Mouse (Mus musculus) myocyte (in vitro differentiated cells): Measurements from ENCODE around the gene Tmem143. TPM values are rescaled to one million over a fixed set of nuclear protein-coding genes. Genes with fewer than 3 reads are reported as not detected.

ENCODE experiments used
- H3K27me3 ChIP-seq: one replicate; pipeline ENCODE4 v1.6.1; 2011; ENCODE audit not compliant: control insufficient read depth, insufficient read depth, insufficient read length
- H3K36me3 ChIP-seq: one replicate; pipeline ENCODE4 v1.6.1; 2011; ENCODE audit not compliant: control insufficient read depth, insufficient read depth
- H3K4me2 ChIP-seq: one replicate; pipeline ENCODE4 v1.6.1; 2011; ENCODE audit warnings: low read depth, control low read depth
- H3K4me3 ChIP-seq: one replicate; pipeline ENCODE4 v1.5.1; 2011; ENCODE audit warnings: mild to moderate bottlenecking, control low read depth, moderate library complexity
- H3K79me2 ChIP-seq: one replicate; pipeline ENCODE4 v1.6.1; 2011; ENCODE audit not compliant: control insufficient read depth, insufficient read depth
- H3ac ChIP-seq: one replicate; pipeline ENCODE4 v1.6.1; 2011; ENCODE audit not compliant: control insufficient read depth, insufficient read length
- CEBPB ChIP-seq: IDR thresholded peaks from 2 replicates; pipeline ENCODE4 v1.6.1; 2011; ENCODE audit warnings: mild to moderate bottlenecking, moderate library complexity; ENCODE audit not compliant: poor library complexity, insufficient read depth, severe bottlenecking
- E2F4 ChIP-seq: IDR thresholded peaks from one replicate; pipeline ENCODE4 v1.6.1; 2011; ENCODE audit warnings: mild to moderate bottlenecking, control low read depth, moderate library complexity; ENCODE audit not compliant: insufficient read depth
- MAX ChIP-seq: IDR thresholded peaks from one replicate; pipeline ENCODE4 v1.6.1; 2011; ENCODE audit warnings: low read depth, mild to moderate bottlenecking, control low read depth
- MYOD1 ChIP-seq, 3 experiments: IDR thresholded peaks; one replicate each; pipeline ENCODE4 v1.6.1; 2011; ENCODE audit warnings: control low read depth in 2 of 3, low read depth in 2 of 3, mild to moderate bottlenecking in 2 of 3, moderate library complexity in 1 of 3; ENCODE audit not compliant: insufficient read length in 2 of 3, control insufficient read depth in 1 of 3
- MYOG ChIP-seq, 3 experiments: IDR thresholded peaks; one replicate each; pipeline ENCODE4 v1.6.1; 2011; ENCODE audit warnings: control low read depth in 2 of 3, low read depth in 2 of 3, mild to moderate bottlenecking in 2 of 3; ENCODE audit not compliant: insufficient read length in 2 of 3, control insufficient read depth in 1 of 3, insufficient read depth in 1 of 3
- POLR2A ChIP-seq: IDR thresholded peaks from one replicate; pipeline ENCODE4 v1.6.1; 2011; ENCODE audit warnings: low read depth, mild to moderate bottlenecking, control low read depth, moderate library complexity; ENCODE audit not compliant: insufficient read length
- POLR2AphosphoS2 ChIP-seq: IDR thresholded peaks from one replicate; pipeline ENCODE4 v1.6.1; 2011; ENCODE audit warnings: low read depth, control low read depth; ENCODE audit not compliant: insufficient read length
- REST ChIP-seq: IDR thresholded peaks from one replicate; pipeline ENCODE4 v1.6.1; 2011; ENCODE audit warnings: mild to moderate bottlenecking, control low read depth, moderate library complexity; ENCODE audit not compliant: insufficient read depth, insufficient read length
- SRF ChIP-seq: IDR thresholded peaks from one replicate; pipeline ENCODE4 v1.6.1; 2011; ENCODE audit warnings: low read depth; ENCODE audit not compliant: control insufficient read depth, insufficient read length
- TCF12 ChIP-seq: IDR thresholded peaks from one replicate; pipeline ENCODE4 v1.6.1; 2011; ENCODE audit warnings: mild to moderate bottlenecking, control low read depth; ENCODE audit not compliant: poor library complexity, insufficient read depth, severe bottlenecking
- TCF3 ChIP-seq: IDR thresholded peaks from one replicate; pipeline ENCODE4 v1.6.1; 2011; ENCODE audit warnings: low read depth, control low read depth; ENCODE audit not compliant: insufficient read length
- USF1 ChIP-seq: IDR thresholded peaks from one replicate; pipeline ENCODE4 v1.6.1; 2011; ENCODE audit warnings: low read depth, mild to moderate bottlenecking, control low read depth, moderate library complexity
- polyA plus RNA-seq: library from polyadenylated mRNA; unstranded; fragments of >200 nt; fragmentation: generic; extraction: Trizol; gene quantifications from one replicate; pipeline ENCODE4 v1.2.1, GENCODE M21; 2012; ENCODE audit warnings: missing spikeins

Gene Tmem143
- polyA plus RNA-seq, 1 experiment = 26.9 TPM

- H3K79me2 ChIP-seq = no peaks in the 10 kb centered on the region
- H3ac ChIP-seq = peak overlapping the region; percentile 78
- no peaks in the 10 kb centered on the region for H3K36me3 ChIP-seq
- peaks cover 11% of the 10 kb centered on the region for H3K27me3 ChIP-seq
- peak overlapping the region; percentile 45 for H3K4me3 ChIP-seq
- peak overlapping the region; percentile 72 for H3K4me2 ChIP-seq
- TF ChIP-seq POLR2AphosphoS2 (peak; percentile 87), USF1 (no peak), MYOG (IDR thresholded peaks at IDR 0.05; ENCODE audit: control insufficient read depth in 1 of 3, insufficient read depth in 1 of 3, insufficient read length in 2 of 3, low read depth in 2 of 3) (peak in 2 of 3 experiments; percentile 5 to 7), E2F4 (no peak), REST (no peak), MYOD1 (IDR thresholded peaks at IDR 0.05; ENCODE audit: control insufficient read depth in 1 of 3, insufficient read length in 2 of 3, low read depth in 2 of 3) (peak in 1 of 3 experiments; percentile 51), POLR2A (peak; percentile 97), SRF (no peak)
Measured at GRCm38 (mm10) chr7:45865925-45866910, 30.5 kb upstream of the Tmem143 start.

- Histone ChIP-seq H3K4me3 (peak overlapping the region; percentile 45), H3K36me3 (no peaks in the 10 kb centered on the region), H3K79me2 (peaks cover under 1% of the 10 kb centered on the region), H3ac (no peak overlapping the region), H3K27me3 (peaks cover 11% of the 10 kb centered on the region), H3K4me2 (no peak overlapping the region)
- TF ChIP-seq CEBPB (no peak), E2F4 (no peak), POLR2AphosphoS2 (peak; percentile 39)
Measured at GRCm38 (mm10) chr7:45867871-45868270, 28.9 kb upstream of the Tmem143 start.

DNA sequence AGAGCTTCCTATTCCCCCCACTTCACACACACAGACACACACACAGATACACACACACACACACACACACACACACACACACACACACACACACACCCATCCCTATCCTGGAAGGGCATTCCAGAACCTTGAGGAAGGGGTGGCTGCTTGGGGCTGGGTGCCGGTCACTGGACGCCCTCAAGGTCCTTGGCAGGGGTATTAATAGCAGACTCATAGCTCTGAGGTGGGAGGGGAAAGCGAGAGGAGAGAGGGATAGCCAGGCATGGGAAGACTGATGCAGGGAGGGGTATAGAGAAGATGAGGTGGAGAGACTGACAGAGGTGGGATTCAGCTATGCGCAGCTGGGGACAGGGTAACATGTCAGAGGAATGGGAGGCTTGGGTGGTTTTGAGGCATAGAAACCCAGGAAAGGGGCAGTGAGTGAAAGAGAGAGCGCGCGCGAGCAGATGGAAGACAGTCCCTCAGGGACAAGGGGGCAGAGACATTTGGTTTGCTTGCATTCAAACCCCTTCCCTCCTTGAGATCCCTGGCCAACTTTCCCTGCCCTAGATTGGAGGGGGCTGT lies 27.6 kb upstream of the Tmem143 start:
- no peak for TF ChIP-seq TCF12
- TF ChIP-seq REST = no peak
- TF ChIP-seq POLR2A = no peak
- no peak for TF ChIP-seq MYOG (IDR thresholded peaks at IDR 0.05; ENCODE audit: control insufficient read depth in 1 of 3, insufficient read depth in 1 of 3, insufficient read length in 2 of 3, low read depth in 2 of 3)
- no peak for TF ChIP-seq POLR2AphosphoS2
- TF ChIP-seq CEBPB = no peak
- TF ChIP-seq TCF3 = no peak
- TF ChIP-seq MYOD1 (IDR thresholded peaks at IDR 0.05; ENCODE audit: control insufficient read depth in 1 of 3, insufficient read length in 2 of 3, low read depth in 2 of 3) = no peak
- no peak for TF ChIP-seq E2F4
- TF ChIP-seq MAX = no peak
- TF ChIP-seq USF1 = no peak
- TF ChIP-seq SRF = no peak
- Histone ChIP-seq H3ac (no peak overlapping the region), H3K4me3 (no peak overlapping the region), H3K4me2 (no peak overlapping the region), H3K79me2 (peaks cover 14% of the 10 kb centered on the region), H3K36me3 (no peaks in the 10 kb centered on the region), H3K27me3 (peaks cover 11% of the 10 kb centered on the region)

GRCm38 (mm10) chr7:45869787-45870186 lies 27.0 kb upstream of the Tmem143 start:
- Histone ChIP-seq H3K4me3 (no peak overlapping the region), H3ac (no peak overlapping the region)
- TF ChIP-seq POLR2A (no peak), POLR2AphosphoS2 (peak; percentile 38)

DNA sequence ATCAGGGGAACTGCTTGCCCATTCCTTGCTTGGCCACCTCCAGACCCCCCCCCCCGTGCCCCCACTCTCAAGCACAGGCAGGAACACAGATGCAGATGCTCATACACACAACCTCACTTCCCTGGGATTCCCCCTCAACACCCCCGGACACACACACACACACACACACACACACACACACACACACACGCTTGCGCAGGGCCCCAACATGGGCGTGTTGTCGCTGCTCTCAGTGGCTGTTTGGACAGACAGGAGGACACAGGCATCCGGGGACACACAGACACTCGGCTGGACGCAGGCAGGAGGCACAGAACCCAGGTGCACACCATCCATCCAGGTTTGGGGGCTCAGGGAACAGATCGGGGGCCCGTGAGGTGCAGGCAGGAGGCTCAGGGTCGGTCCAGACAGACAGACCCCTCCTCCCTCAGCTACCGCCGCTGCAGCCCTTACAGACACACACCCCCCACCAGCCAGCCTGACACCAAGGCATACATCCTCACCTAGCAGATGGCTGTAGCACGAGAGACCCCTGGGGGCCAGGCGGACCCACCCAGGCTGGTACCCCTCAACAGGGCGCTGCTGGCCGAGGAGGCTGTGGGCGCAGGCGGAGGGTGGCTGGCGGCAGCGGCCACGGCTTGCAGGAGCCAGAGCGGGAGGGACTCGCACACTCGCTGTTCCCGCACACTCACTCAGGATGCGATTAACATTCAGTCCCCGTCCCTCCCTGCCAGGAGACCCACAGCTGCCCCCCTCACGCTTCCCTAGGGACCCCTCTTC lies 26.3 kb upstream of the Tmem143 start:
- TF ChIP-seq CEBPB = no peak
- TF ChIP-seq POLR2AphosphoS2 = peak; percentile 56
- TF ChIP-seq REST = no peak
- TF ChIP-seq USF1 = no peak
- no peaks in the 10 kb centered on the region for H3K36me3 ChIP-seq
- H3K79me2 ChIP-seq = peaks cover 25% of the 10 kb centered on the region
- peaks cover 11% of the 10 kb centered on the region for H3K27me3 ChIP-seq
- H3K4me2 ChIP-seq = no peak overlapping the region
- H3ac ChIP-seq = no peak overlapping the region
- no peak overlapping the region for H3K4me3 ChIP-seq

More at GRCm38 (mm10) chr7:45869787-45870186, 27.0 kb upstream of the Tmem143 start:
- H3K36me3 ChIP-seq = no peaks in the 10 kb centered on the region
- H3K79me2 ChIP-seq = peaks cover 20% of the 10 kb centered on the region
- H3K27me3 ChIP-seq = peaks cover 11% of the 10 kb centered on the region
- H3K4me2 ChIP-seq = no peak overlapping the region
